ENCODE assay signal across 8 mouse cellular contexts in genomic region chr3:116807811-116808506, GRCm38 (mm10). TPM values are rescaled to one million over a fixed set of nuclear protein-coding genes. Genes with fewer than 3 reads are reported as not detected.
DNase-seq lines count a peak whose midpoint lies in the region; ATAC-seq and TF ChIP-seq lines count a peak whose summit lies in the region.

Agl (minus strand) TSS chr3:116808166.

- peaks cover 2 to 14% of the 10 kb centered on the region in 2 experiments; a peak in 3 of 4 replicates for H3K4me1 ChIP-seq in CH12.LX (ENCODE audit: control insufficient read depth in 1 of 2, insufficient read depth in 2 of 2)
- H3K4me1 ChIP-seq in forebrain, embryonic 12.5 days: peaks cover 15% of the 10 kb centered on the region
- H3K4me1 ChIP-seq in heart, postnatal 0 days (ENCODE audit: control insufficient read depth, insufficient read depth): peaks cover 28% of the 10 kb centered on the region
- peaks cover 4% of the 10 kb centered on the region for H3K4me1 ChIP-seq in liver, embryonic 16.5 days (ENCODE audit: control insufficient read depth, low read depth, low read length)
- H3K4me1 ChIP-seq in neural tube, embryonic 13.5 days (replicated peaks): peaks cover 26% of the 10 kb centered on the region
- peaks cover 3% of the 10 kb centered on the region for H3K4me1 ChIP-seq in testis, adult 2 months (ENCODE audit: control insufficient read depth, insufficient read depth, low read length)

- H3K9ac ChIP-seq in CH12.LX (ENCODE audit: insufficient read depth, low read depth): peak within 1 kb of the TSS; percentile 85
- H3K9ac ChIP-seq in forebrain, embryonic 12.5 days: peak within 1 kb of the TSS; percentile 74
- H3K9ac ChIP-seq in heart, postnatal 0 days (replicated peaks; ENCODE audit: low read depth, low read length): peak within 1 kb of the TSS; percentile 84
- peak within 1 kb of the TSS; percentile 77 for H3K9ac ChIP-seq in liver, embryonic 16.5 days (ENCODE audit: low read depth, low read length)
- H3K9ac ChIP-seq in neural tube, embryonic 13.5 days: peak within 1 kb of the TSS; percentile 88

- H3K36me3 ChIP-seq in CH12.LX (replicated peaks in 1 of 2; ENCODE audit: control insufficient read depth in 1 of 2, insufficient read depth in 1 of 2, low read length in 1 of 2): peaks cover 2 to 9% of the 10 kb centered on the region in 2 experiments
- no peaks in the 10 kb centered on the region for H3K36me3 ChIP-seq in forebrain, embryonic 12.5 days (replicated peaks)
- peaks cover 6% of the 10 kb centered on the region; the same call in 1 of the 2 replicates for H3K36me3 ChIP-seq in heart, postnatal 0 days (replicated peaks; ENCODE audit: control insufficient read depth, insufficient read depth, low read length)
- H3K36me3 ChIP-seq in liver, embryonic 16.5 days (ENCODE audit: control insufficient read depth, insufficient read depth): no peaks in the 10 kb centered on the region
- peaks cover 6% of the 10 kb centered on the region; the same call in 1 of the 2 replicates for H3K36me3 ChIP-seq in neural tube, embryonic 13.5 days
- no peaks in the 10 kb centered on the region for H3K36me3 ChIP-seq in testis, adult 2 months (ENCODE audit: control insufficient read depth, insufficient read depth, low read length)

- WGBS in forebrain, embryonic 12.5 days: under 1% methylated on average over 50 of the region's 57 CpGs
- under 1% methylated on average over 57 of the region's 57 CpGs for WGBS in heart, postnatal 0 days
- WGBS in liver, embryonic 16.5 days (ENCODE audit: insufficient replicate concordance): under 1% methylated on average over 57 of the region's 57 CpGs
- under 1% methylated on average over 57 of the region's 57 CpGs for WGBS in neural tube, embryonic 13.5 days

- in situ Hi-C loops in CH12.LX (cut with MboI; ENCODE audit: low pct_ligation_motif_present, low pct_unique_long_range_greater_than_20kb, low sequenced_read_pairs): no loop called here

- peak; percentile 99 for ATAC-seq in forebrain, embryonic 12.5 days (ENCODE audit: low FRiP score)
- peak; percentile 95 for ATAC-seq in heart, postnatal 0 days (ENCODE audit: insufficient read depth, low read depth)
- peak; percentile 97 for ATAC-seq in liver, embryonic 16.5 days (ENCODE audit: low read depth)
- ATAC-seq in neural tube, embryonic 13.5 days (ENCODE audit: low read depth): peak; percentile 100

- TF ChIP-seq RAD21 in CH12.LX (IDR thresholded peaks at IDR 0.05; ENCODE audit: low read depth, low read length): no peak

- dilution Hi-C loops in CH12.LX (cut with MboI; ENCODE audit: extremely low pct_ligation_motif_present, extremely low pct_unique_long_range_greater_than_20kb, low sequenced_read_pairs): no loop called here

- DNase-seq in CH12.LX (ENCODE audit: extremely low read depth): peak; percentile 95
- DNase-seq in c-Kit-positive CD71-positive TER-119-negative erythroid progenitor cells, embryonic 14.5 days (ENCODE audit: low read depth): peak; percentile 92
- DNase-seq in heart, postnatal 0 days (ENCODE audit: low spot score): peak; percentile 96
- peak; percentile 97 to 99 for DNase-seq in kidney, postnatal 4 days

- no peaks in the 10 kb centered on the region for H3K79me2 ChIP-seq in CH12.LX (replicated peaks; ENCODE audit: control insufficient read depth, extremely low read depth, insufficient read depth, poor library complexity, severe bottlenecking)

- no peak for TF ChIP-seq EP300 in CH12.LX (IDR thresholded peaks at IDR 0.05; ENCODE audit: low read length)
- no peak; the same call in 1 of the 2 replicates for TF ChIP-seq EP300 in heart, postnatal 0 days (IDR thresholded peaks at IDR 0.05; ENCODE audit: low read depth)

- no peaks in the 10 kb centered on the region for H3K27me3 ChIP-seq in CH12.LX (replicated peaks)
- no peaks in the 10 kb centered on the region for H3K27me3 ChIP-seq in forebrain, embryonic 12.5 days
- no peaks in the 10 kb centered on the region for H3K27me3 ChIP-seq in heart, postnatal 0 days (ENCODE audit: control insufficient read depth, insufficient read depth, low read length)
- no peaks in the 10 kb centered on the region for H3K27me3 ChIP-seq in liver, embryonic 16.5 days (ENCODE audit: control insufficient read depth, insufficient read depth, low read depth, low read length)
- H3K27me3 ChIP-seq in neural tube, embryonic 13.5 days: no peaks in the 10 kb centered on the region
- no peaks in the 10 kb centered on the region for H3K27me3 ChIP-seq in testis, adult 2 months (ENCODE audit: control insufficient read depth, insufficient read depth, low read length)

- peak within 1 kb of the TSS; percentile 69 for H3K4me2 ChIP-seq in CH12.LX (ENCODE audit: insufficient read depth, low read depth, poor library complexity, severe bottlenecking)
- peak within 1 kb of the TSS; percentile 66 for H3K4me2 ChIP-seq in forebrain, embryonic 12.5 days
- peak within 1 kb of the TSS; percentile 76 for H3K4me2 ChIP-seq in heart, postnatal 0 days (ENCODE audit: low read depth, low read length)
- peak within 1 kb of the TSS; percentile 88 for H3K4me2 ChIP-seq in liver, embryonic 16.5 days (ENCODE audit: low read depth, low read length)
- peak within 1 kb of the TSS; percentile 70 for H3K4me2 ChIP-seq in neural tube, embryonic 13.5 days

- H3K9me3 ChIP-seq in CH12.LX (replicated peaks; ENCODE audit: low read length): no peaks in the 10 kb centered on the region
- H3K9me3 ChIP-seq in forebrain, embryonic 12.5 days: no peaks in the 10 kb centered on the region
- H3K9me3 ChIP-seq in heart, postnatal 0 days (replicated peaks; ENCODE audit: control insufficient read depth, low read length): no peaks in the 10 kb centered on the region
- H3K9me3 ChIP-seq in liver, embryonic 16.5 days (replicated peaks; ENCODE audit: control insufficient read depth, low read length): no peaks in the 10 kb centered on the region
- no peaks in the 10 kb centered on the region for H3K9me3 ChIP-seq in neural tube, embryonic 13.5 days

- peak; percentile 91 for TF ChIP-seq POLR2A in CH12.LX (IDR thresholded peaks at IDR 0.05; ENCODE audit: low read depth, low read length)
- peak; percentile 83 for TF ChIP-seq POLR2A in testis, adult 2 months (IDR thresholded peaks at IDR 0.05; ENCODE audit: control insufficient read depth, low read depth, low read length)

- no peak for TF ChIP-seq CTCF in CH12.LX (conservative IDR thresholded peaks at IDR 0.05 in 1 of 2, IDR thresholded peaks at IDR 0.05 in 1 of 2; ENCODE audit: low read depth in 2 of 2, low read length in 2 of 2)
- no peak for TF ChIP-seq CTCF in heart, postnatal 0 days (IDR thresholded peaks at IDR 0.05; ENCODE audit: low read depth)
- TF ChIP-seq CTCF in testis, adult 2 months (IDR thresholded peaks at IDR 0.05; ENCODE audit: control insufficient read depth, insufficient read depth, insufficient replicate concordance, low read depth, low read length): no peak

- H3K4me3 ChIP-seq in CH12.LX (replicated peaks in 1 of 3; ENCODE audit: low read depth in 2 of 3, low read length in 2 of 3, poor library complexity in 1 of 3): peak within 1 kb of the TSS; percentile 87 to 98 (median 88)
- H3K4me3 ChIP-seq in forebrain, embryonic 12.5 days (replicated peaks): peak within 1 kb of the TSS; percentile 84
- peak within 1 kb of the TSS; percentile 67 for H3K4me3 ChIP-seq in heart, postnatal 0 days (ENCODE audit: low read depth, low read length)
- peak within 1 kb of the TSS; percentile 75 for H3K4me3 ChIP-seq in liver, embryonic 16.5 days (ENCODE audit: low read depth, low read length)
- H3K4me3 ChIP-seq in neural tube, embryonic 13.5 days: peak within 1 kb of the TSS; percentile 70
- H3K4me3 ChIP-seq in testis, adult 2 months (ENCODE audit: control insufficient read depth, low read depth, low read length): peak within 1 kb of the TSS; percentile 92

- no peak within 1 kb of the TSS; the same call in 1 of the 2 replicates for H3K27ac ChIP-seq in CH12.LX (ENCODE audit: insufficient read depth, low read depth)
- peak within 1 kb of the TSS; percentile 78 for H3K27ac ChIP-seq in forebrain, embryonic 12.5 days
- peak within 1 kb of the TSS; percentile 98 for H3K27ac ChIP-seq in heart, postnatal 0 days (ENCODE audit: low read depth)
- peak within 1 kb of the TSS; percentile 86 for H3K27ac ChIP-seq in liver, embryonic 16.5 days (ENCODE audit: low read length)
- H3K27ac ChIP-seq in neural tube, embryonic 13.5 days (replicated peaks): peak within 1 kb of the TSS; percentile 85
- peak within 1 kb of the TSS; percentile 67 for H3K27ac ChIP-seq in testis, adult 2 months (ENCODE audit: control insufficient read depth, insufficient read depth, low read depth, low read length)

TF ChIP-seq in CH12.LX, 34 proteins besides CTCF, POLR2A, EP300 and RAD21 (continues in another document):
- TF ChIP-seq USF2 (conservative IDR thresholded peaks at IDR 0.05; ENCODE audit: low read depth, low read length) (no peak), JUN (IDR thresholded peaks at IDR 0.05; ENCODE audit: insufficient read depth, low read depth, low read length) (no peak), SMC3 (IDR thresholded peaks at IDR 0.05; ENCODE audit: low read depth, low read length) (no peak), E2F4 (IDR thresholded peaks at IDR 0.05; ENCODE audit: insufficient replicate concordance, low read depth, low read length) (no peak), TCF12 (IDR thresholded peaks at IDR 0.05; ENCODE audit: low read depth, low read length) (peak; percentile 75), JUND (conservative IDR thresholded peaks at IDR 0.05; ENCODE audit: low read depth, low read length) (no peak), GABPA (IDR thresholded peaks at IDR 0.05; ENCODE audit: insufficient replicate concordance, low read depth, low read length) (no peak), UBTF (IDR thresholded peaks at IDR 0.05; ENCODE audit: low read depth, low read length) (no peak), ZNF384 (IDR thresholded peaks at IDR 0.05; ENCODE audit: low read depth, low read length) (no peak), NRF1 (IDR thresholded peaks at IDR 0.05; ENCODE audit: low read depth, low read length) (no peak), RCOR1 (conservative IDR thresholded peaks at IDR 0.05; ENCODE audit: low read depth, low read length) (no peak), MAFK (IDR thresholded peaks at IDR 0.05; ENCODE audit: insufficient replicate concordance, low read length) (no peak), USF1 (IDR thresholded peaks at IDR 0.05; ENCODE audit: low read depth, low read length) (no peak)

RNA-seq across cellular contexts. Expression of gene Agl, which starts in this region (rescaled TPM):
- total RNA-seq in CH12.LX (2012; rRNA removed) (3.2 and 4.7 TPM in 2 replicates), CH12.LX (2014; rRNA removed) (5.2 and 5.7 TPM in 2 replicates)
- 5.7 and 5.8 TPM in 2 replicates for polyA plus RNA-seq in CH12.LX (2012; ENCODE audit: insufficient read length, low read depth)
- polyA plus RNA-seq in forebrain, embryonic 12.5 days (2016; fragmentation: Nextera tagmentation; extraction: Ambion mirVana): 15.9 and 16.3 TPM in 2 replicates
- 241 and 242 TPM in 2 replicates for total RNA-seq in heart, postnatal 0 days (2014; rRNA removed; ENCODE audit: low replicate concordance)
- polyA plus RNA-seq in heart, postnatal 0 days (2015; fragmentation: Nextera tagmentation; extraction: Ambion mirVana): 69.0 and 75.0 TPM in 2 replicates
- polyA plus RNA-seq in liver, embryonic 16.5 days (2015; fragmentation: Nextera tagmentation; extraction: Ambion mirVana): 14.3 and 19.6 TPM in 2 replicates
- polyA plus RNA-seq in neural tube, embryonic 13.5 days (2015; fragmentation: Nextera tagmentation; extraction: Ambion mirVana): 18.3 and 19.3 TPM in 2 replicates
- polyA plus RNA-seq in testis, adult 2 months (2012; rRNA removed): 2.8 and 3.2 TPM in 2 replicates

Comparison
In these comparisons a context has a peak if more than half of its experiments do, and no peak if none do; other contexts are left out.
1. RNA of gene Agl (total RNA-seq): 241 to 242 TPM in heart, postnatal 0 days; 3.2 to 5.7 TPM in CH12.LX; every median in the first group is over 10 times any median in the second.
2. Peak in every context shown above with its lines, with median percentiles within 50 percentile points of each other: DNase-seq, H3K4me2 ChIP-seq, H3K4me3 ChIP-seq, H3K9ac ChIP-seq and ATAC-seq.